Mouse (Mus musculus): ENCODE data around the gene Olfr1094.

The Olfr1094 gene

DNA sequence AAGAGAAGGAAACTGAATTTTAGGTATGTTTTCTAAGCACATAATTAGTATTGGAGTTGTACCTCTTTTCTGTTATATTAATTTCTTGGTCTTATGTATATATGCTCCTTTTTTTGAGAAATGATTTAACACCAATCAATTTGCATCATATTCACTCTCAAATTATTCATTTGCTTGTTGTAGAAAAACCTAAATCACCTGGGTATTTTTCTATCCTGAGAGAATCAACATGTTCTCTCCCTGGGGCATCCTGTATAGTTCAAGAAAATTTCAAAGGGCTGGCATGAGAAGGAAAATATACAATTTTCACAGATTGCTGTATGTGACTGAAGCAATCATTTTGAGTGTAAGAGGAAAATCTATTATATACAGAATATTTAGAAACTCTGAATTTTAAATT is at the start of gene Olfr1094:
Olfr1094 (plus strand) TSS at position 301 of the 400 bp plus-strand sequence.
- no peak for DNase-seq (ENCODE audit: low spot score)

DNA sequence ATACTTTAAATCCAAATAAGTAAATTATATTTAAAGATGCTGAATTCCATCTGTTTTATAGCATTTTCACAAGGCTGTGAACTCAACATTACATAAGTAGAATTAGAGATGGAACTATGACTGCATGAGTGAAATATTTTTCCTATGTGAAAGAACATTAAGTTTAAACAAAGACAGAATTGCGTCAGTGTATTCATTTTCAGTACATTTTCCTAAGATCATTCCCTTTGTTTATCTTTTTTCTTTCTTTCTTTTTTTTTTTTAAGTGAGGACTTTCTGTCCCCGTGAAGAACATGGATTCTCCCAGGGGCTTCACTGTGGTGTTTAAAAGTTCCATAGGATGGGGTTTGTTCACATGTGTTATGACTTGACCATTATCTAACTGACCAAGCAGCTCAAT is 42.3 kb upstream of the Olfr1094 start, which contains the start of gene Olfr1093:
Olfr1093 (plus strand) TSS at position 301 of the 400 bp plus-strand sequence.
- DNase-seq (ENCODE audit: low spot score) = no peak

DNA sequence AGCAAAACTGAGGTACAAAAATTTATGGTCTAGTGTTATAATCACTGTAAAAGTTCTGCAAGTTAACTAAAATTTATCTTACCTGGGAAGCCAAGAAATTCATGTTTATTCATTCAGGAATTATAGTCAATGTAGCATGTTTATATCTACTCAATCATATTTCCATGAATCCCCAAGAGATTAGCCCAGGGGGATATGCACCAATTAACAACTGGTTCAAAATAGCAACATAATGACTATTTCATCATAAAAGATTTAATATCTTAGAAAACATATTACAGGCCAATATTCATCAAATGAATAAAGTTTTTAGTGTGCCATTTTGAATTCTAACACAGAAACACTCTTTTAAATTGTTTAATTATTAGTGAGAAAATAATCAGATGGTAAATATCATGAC is 14.5 kb upstream of the Olfr1094 start, which contains the start of gene Olfr141:
Olfr141 (minus strand) TSS at position 101 of the 400 bp plus-strand sequence.
- DNase-seq (ENCODE audit: low spot score) = no peak

DNA sequence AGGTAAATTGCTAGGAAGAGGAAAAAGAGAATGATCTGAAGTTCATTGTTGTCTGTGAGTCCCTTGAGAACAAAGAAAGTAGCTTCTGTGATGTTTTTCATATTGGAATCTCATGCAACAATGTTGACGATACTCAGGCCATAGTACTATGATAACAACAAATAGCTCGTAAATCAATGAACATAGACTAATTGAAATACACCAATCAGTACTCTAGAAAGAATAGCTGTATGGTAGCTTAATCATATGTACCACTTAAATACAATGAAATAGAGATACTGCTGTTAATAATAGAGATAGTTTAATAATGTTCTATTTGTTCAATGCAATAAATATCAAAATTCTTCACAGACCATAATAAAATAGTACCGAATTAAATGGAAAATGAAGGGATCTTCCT is 27.1 kb downstream of the Olfr1094 start, which contains the start of gene Olfr1095:
Olfr1095 (minus strand) TSS at position 101 of the 400 bp plus-strand sequence.
- DNase-seq (ENCODE audit: low spot score) = no peak

DNA sequence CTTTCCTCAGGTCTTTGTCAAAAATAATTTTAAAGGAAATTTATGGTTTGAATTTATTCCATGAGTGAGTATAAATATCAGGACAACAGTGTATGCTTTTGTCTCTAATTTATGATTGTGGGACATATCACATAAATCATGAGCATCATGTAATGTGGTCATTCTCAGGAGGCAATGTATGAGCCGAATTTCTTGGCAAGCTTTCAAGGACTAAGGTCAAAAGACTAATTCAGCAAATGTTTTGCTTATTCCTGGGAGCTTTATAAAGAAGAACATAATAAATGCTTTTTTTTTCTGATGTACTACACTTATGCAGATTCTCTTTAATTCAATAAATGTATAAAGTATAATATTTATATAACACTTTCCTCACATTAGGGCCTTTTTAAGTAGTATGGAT is 50.2 kb downstream of the Olfr1094 start, which contains the start of gene Gm13723:
Gm13723 (minus strand) TSS at position 101 of the 400 bp plus-strand sequence.
- DNase-seq (ENCODE audit: low spot score) = no peak
